Mouse (Mus musculus) testis, adult 2 months (tissue): Measurements from ENCODE around the gene Pard3. TPM values are rescaled to one million over a fixed set of nuclear protein-coding genes. Genes with fewer than 3 reads are reported as not detected.

Experiments
- H3K27ac ChIP-seq: fragments of 200-500 bp; 2 replicates; pipeline ENCODE4 v1.5.1; 2012; ENCODE audit warnings: low read depth, low read length; ENCODE audit not compliant: control insufficient read depth, insufficient read depth
- H3K27me3 ChIP-seq: fragments of 200-500 bp; 2 replicates; pipeline ENCODE4 v1.6.1; 2012; ENCODE audit warnings: mild to moderate bottlenecking, low read length, moderate library complexity; ENCODE audit not compliant: control insufficient read depth, insufficient read depth
- H3K36me3 ChIP-seq: fragments of 200-500 bp; 2 replicates; pipeline ENCODE4 v1.6.1; 2012; ENCODE audit warnings: mild to moderate bottlenecking, low read length; ENCODE audit not compliant: control insufficient read depth, insufficient read depth
- H3K4me1 ChIP-seq: fragments of 200-500 bp; 2 replicates; pipeline ENCODE4 v1.6.1; 2012; ENCODE audit warnings: low read length; ENCODE audit not compliant: control insufficient read depth, insufficient read depth
- H3K4me3 ChIP-seq: fragments of 200-500 bp; 2 replicates; pipeline ENCODE4 v1.5.1; 2012; ENCODE audit warnings: low read depth, mild to moderate bottlenecking, low read length, moderate library complexity, mixed read lengths; ENCODE audit not compliant: control insufficient read depth
- CTCF ChIP-seq: fragments of 200-500 bp; IDR thresholded peaks from 2 replicates; pipeline ENCODE4 v1.5.1; 2012; ENCODE audit warnings: low read depth, mild to moderate bottlenecking, inconsistent platforms, low read length, moderate library complexity; ENCODE audit not compliant: control insufficient read depth, insufficient read depth, insufficient replicate concordance
- POLR2A ChIP-seq: fragments of 200-500 bp; IDR thresholded peaks from 2 replicates; pipeline ENCODE4 v1.6.1; 2012; ENCODE audit warnings: low read depth, mild to moderate bottlenecking, inconsistent platforms, low read length, moderate library complexity; ENCODE audit not compliant: control insufficient read depth
- polyA plus RNA-seq: library from polyadenylated mRNA; depleted of rRNA; stranded (reverse); fragments of >200 nt; gene quantifications from 2 replicates; pipeline ENCODE4 v1.2.3, GENCODE M21; 2012

Pard3 gene
- polyA plus RNA-seq, 1 experiment = 4.1 TPM

- H3K4me3 ChIP-seq = no peak overlapping the region
- TF ChIP-seq CTCF (no peak), POLR2A (no peak)
- no peaks in the 10 kb centered on the region for H3K36me3 ChIP-seq
- H3K27ac ChIP-seq = no peak overlapping the region
- no peaks in the 10 kb centered on the region for H3K4me1 ChIP-seq
- no peaks in the 10 kb centered on the region for H3K27me3 ChIP-seq
Measured at GRCm38 (mm10) chr8:127411190-127411848, 347.6 kb downstream of the Pard3 start.

GRCm38 (mm10) chr8:127423021-127423420, 359.3 kb downstream of the Pard3 start:
- H3K4me1 ChIP-seq = no peaks in the 10 kb centered on the region
- no peak overlapping the region for H3K27ac ChIP-seq
- no peaks in the 10 kb centered on the region for H3K36me3 ChIP-seq
- no peaks in the 10 kb centered on the region for H3K27me3 ChIP-seq
- no peak for TF ChIP-seq CTCF
- no peak for TF ChIP-seq POLR2A
- H3K4me3 ChIP-seq = no peak overlapping the region

- Histone ChIP-seq H3K4me3 (no peak overlapping the region), H3K27ac (no peak overlapping the region), H3K36me3 (no peaks in the 10 kb centered on the region), H3K27me3 (no peaks in the 10 kb centered on the region), H3K4me1 (no peaks in the 10 kb centered on the region)
- TF ChIP-seq POLR2A (no peak), CTCF (no peak)
Measured at GRCm38 (mm10) chr8:127424211-127424916, 360.7 kb downstream of the Pard3 start.

GRCm38 (mm10) chr8:127426857-127427256, 363.2 kb downstream of the Pard3 start:
- Histone ChIP-seq H3K36me3 (no peaks in the 10 kb centered on the region), H3K27me3 (no peaks in the 10 kb centered on the region), H3K27ac (no peak overlapping the region), H3K4me3 (no peak overlapping the region), H3K4me1 (no peaks in the 10 kb centered on the region)
- no peak for TF ChIP-seq CTCF
- TF ChIP-seq POLR2A = no peak

GRCm38 (mm10) chr8:127428004-127428403, 364.3 kb downstream of the Pard3 start:
- Histone ChIP-seq H3K36me3 (no peaks in the 10 kb centered on the region), H3K4me3 (no peak overlapping the region), H3K27me3 (no peaks in the 10 kb centered on the region), H3K4me1 (no peaks in the 10 kb centered on the region), H3K27ac (no peak overlapping the region)
- no peak for TF ChIP-seq POLR2A
- TF ChIP-seq CTCF = no peak

- Histone ChIP-seq H3K4me1 (no peaks in the 10 kb centered on the region), H3K27ac (no peak overlapping the region), H3K27me3 (no peaks in the 10 kb centered on the region), H3K36me3 (no peaks in the 10 kb centered on the region), H3K4me3 (no peak overlapping the region)
- TF ChIP-seq POLR2A = no peak
- no peak for TF ChIP-seq CTCF
Measured at GRCm38 (mm10) chr8:127431236-127431635, 367.5 kb downstream of the Pard3 start.

- Histone ChIP-seq H3K36me3 (no peaks in the 10 kb centered on the region), H3K4me1 (no peaks in the 10 kb centered on the region; the same call in 1 of the 2 replicates), H3K27me3 (no peaks in the 10 kb centered on the region), H3K27ac (no peak overlapping the region), H3K4me3 (no peak overlapping the region)
- no peak for TF ChIP-seq POLR2A
- TF ChIP-seq CTCF = no peak
Measured at GRCm38 (mm10) chr8:127435975-127436374, 372.3 kb downstream of the Pard3 start.

- Histone ChIP-seq H3K27me3 (no peaks in the 10 kb centered on the region), H3K27ac (no peak overlapping the region)
- TF ChIP-seq CTCF = no peak
- TF ChIP-seq POLR2A = no peak
Measured at GRCm38 (mm10) chr8:127437613-127438235, 374.0 kb downstream of the Pard3 start.

More at GRCm38 (mm10) chr8:127437613-127438235, 374.0 kb downstream of the Pard3 start:
- no peaks in the 10 kb centered on the region for H3K36me3 ChIP-seq
- H3K4me3 ChIP-seq = no peak overlapping the region
- H3K4me1 ChIP-seq = no peaks in the 10 kb centered on the region; the same call in 1 of the 2 replicates
